Mouse (Mus musculus): ENCODE data around the gene Olfr1051. TPM values are rescaled to one million over a fixed set of nuclear protein-coding genes. Genes with fewer than 3 reads are reported as not detected.
"Not testable (repeated sequence)": the region's sequence is repeated elsewhere in the genome, so short reads cannot be mapped to it uniquely, and the experiment has no call there.

Olfr1051 gene
- polyA plus RNA-seq (2014; fragmentation: Nextera tagmentation; extraction: Ambion mirVana) = not detected in 2 replicates

GRCm38 (mm10) chr2:86278988-86279387, at the start of gene Olfr1051:
Olfr1051 (minus strand) TSS chr2:86279088.
- H3K9ac ChIP-seq (ENCODE audit: low read length); H3K4me3 ChIP-seq (ENCODE audit: low read depth, low read length); H3K4me1 ChIP-seq (ENCODE audit: control insufficient read depth, insufficient read depth, low read length); H3K9me3 ChIP-seq (ENCODE audit: control insufficient read depth, low read length); H3K4me2 ChIP-seq (ENCODE audit: low read depth); ATAC-seq (ENCODE audit: insufficient read depth, low FRiP score, low TSS enrichment); H3K27ac ChIP-seq (ENCODE audit: low read depth, low read length); DNase-seq (ENCODE audit: low spot score); H3K27me3 ChIP-seq (ENCODE audit: control insufficient read depth, insufficient read depth, low read length); H3K36me3 ChIP-seq (ENCODE audit: control insufficient read depth, insufficient read depth, low read length): not testable (repeated sequence)

- no peak within 1 kb of the TSS for H3K9ac ChIP-seq (ENCODE audit: low read length)
- H3K36me3 ChIP-seq (ENCODE audit: control insufficient read depth, insufficient read depth, low read length) = no peaks in the 10 kb centered on the region
- no peak within 1 kb of the TSS for H3K27ac ChIP-seq (ENCODE audit: low read depth, low read length)
- WGBS = 68% methylated on average over 3 of the region's 3 CpGs
- DNase-seq (ENCODE audit: low spot score) (no peak), ATAC-seq (ENCODE audit: insufficient read depth, low FRiP score, low TSS enrichment) (no peak)
- H3K4me3 ChIP-seq (ENCODE audit: low read depth, low read length) = no peak within 1 kb of the TSS
- H3K9me3 ChIP-seq (ENCODE audit: control insufficient read depth, low read length) = no peaks in the 10 kb centered on the region
- H3K4me1 ChIP-seq (ENCODE audit: control insufficient read depth, insufficient read depth, low read length) = no peaks in the 10 kb centered on the region
- no peak within 1 kb of the TSS for H3K4me2 ChIP-seq (ENCODE audit: low read depth)
- no peaks in the 10 kb centered on the region for H3K27me3 ChIP-seq (ENCODE audit: control insufficient read depth, insufficient read depth, low read length)
Observed at GRCm38 (mm10) chr2:86315184-86315583, 36.3 kb upstream of the Olfr1051 start, which contains the start of gene Olfr1053. Olfr1053 (minus strand) TSS chr2:86315284.

- no peak within 1 kb of the TSS for H3K4me3 ChIP-seq (ENCODE audit: low read depth, low read length)
- no peak within 1 kb of the TSS for H3K27ac ChIP-seq (ENCODE audit: low read depth, low read length)
- no peak for ATAC-seq (ENCODE audit: insufficient read depth, low FRiP score, low TSS enrichment)
- H3K27me3 ChIP-seq (ENCODE audit: control insufficient read depth, insufficient read depth, low read length) = no peaks in the 10 kb centered on the region
- H3K9me3 ChIP-seq (ENCODE audit: control insufficient read depth, low read length) = no peaks in the 10 kb centered on the region
- H3K4me2 ChIP-seq (ENCODE audit: low read depth) = no peak within 1 kb of the TSS
- no peak within 1 kb of the TSS for H3K9ac ChIP-seq (ENCODE audit: low read length)
- no peak for DNase-seq (ENCODE audit: low spot score)
- H3K4me1 ChIP-seq (ENCODE audit: control insufficient read depth, insufficient read depth, low read length) = no peaks in the 10 kb centered on the region
- no peaks in the 10 kb centered on the region for H3K36me3 ChIP-seq (ENCODE audit: control insufficient read depth, insufficient read depth, low read length)
Observed at GRCm38 (mm10) chr2:86292155-86292554, 13.3 kb upstream of the Olfr1051 start, which contains the start of gene Olfr1052. Olfr1052 (plus strand) TSS chr2:86292455.

- not testable (repeated sequence) for H3K36me3 ChIP-seq (ENCODE audit: control insufficient read depth, insufficient read depth, low read length); H3K4me1 ChIP-seq (ENCODE audit: control insufficient read depth, insufficient read depth, low read length); DNase-seq (ENCODE audit: low spot score); H3K9me3 ChIP-seq (ENCODE audit: control insufficient read depth, low read length); ATAC-seq (ENCODE audit: insufficient read depth, low FRiP score, low TSS enrichment); H3K9ac ChIP-seq (ENCODE audit: low read length); H3K4me3 ChIP-seq (ENCODE audit: low read depth, low read length); H3K27ac ChIP-seq (ENCODE audit: low read depth, low read length); H3K27me3 ChIP-seq (ENCODE audit: control insufficient read depth, insufficient read depth, low read length); H3K4me2 ChIP-seq (ENCODE audit: low read depth)
Observed at GRCm38 (mm10) chr2:86258228-86258627, 20.7 kb downstream of the Olfr1051 start, which contains the start of gene Olfr1049. Olfr1049 (minus strand) TSS chr2:86258328.

- ATAC-seq (ENCODE audit: insufficient read depth, low FRiP score, low TSS enrichment) (no peak), DNase-seq (ENCODE audit: low spot score) (no peak)
- H3K9ac ChIP-seq (ENCODE audit: low read length) = no peak within 1 kb of the TSS
- no peak within 1 kb of the TSS for H3K27ac ChIP-seq (ENCODE audit: low read depth, low read length)
- H3K36me3 ChIP-seq (ENCODE audit: control insufficient read depth, insufficient read depth, low read length) = no peaks in the 10 kb centered on the region
- H3K4me1 ChIP-seq (ENCODE audit: control insufficient read depth, insufficient read depth, low read length) = no peaks in the 10 kb centered on the region
- no peaks in the 10 kb centered on the region for H3K27me3 ChIP-seq (ENCODE audit: control insufficient read depth, insufficient read depth, low read length)
- no peak within 1 kb of the TSS for H3K4me3 ChIP-seq (ENCODE audit: low read depth, low read length)
- H3K4me2 ChIP-seq (ENCODE audit: low read depth) = no peak within 1 kb of the TSS
- H3K9me3 ChIP-seq (ENCODE audit: control insufficient read depth, low read length) = no peaks in the 10 kb centered on the region
Observed at GRCm38 (mm10) chr2:86240189-86240588, 38.7 kb downstream of the Olfr1051 start, which contains the start of gene Olfr1048. Olfr1048 (minus strand) TSS chr2:86240289.

GRCm38 (mm10) chr2:86231301-86231700, 47.6 kb downstream of the Olfr1051 start, which contains the start of gene Olfr1047:
Olfr1047 (minus strand) TSS chr2:86231401.
- no peaks in the 10 kb centered on the region for H3K36me3 ChIP-seq (ENCODE audit: control insufficient read depth, insufficient read depth, low read length)
- no peak within 1 kb of the TSS for H3K4me2 ChIP-seq (ENCODE audit: low read depth)
- ATAC-seq (ENCODE audit: insufficient read depth, low FRiP score, low TSS enrichment) = no peak
- no peak within 1 kb of the TSS for H3K4me3 ChIP-seq (ENCODE audit: low read depth, low read length)
- DNase-seq (ENCODE audit: low spot score) = no peak
- H3K9me3 ChIP-seq (ENCODE audit: control insufficient read depth, low read length) = no peaks in the 10 kb centered on the region
- no peak within 1 kb of the TSS for H3K9ac ChIP-seq (ENCODE audit: low read length)
- no peaks in the 10 kb centered on the region for H3K27me3 ChIP-seq (ENCODE audit: control insufficient read depth, insufficient read depth, low read length)
- H3K27ac ChIP-seq (ENCODE audit: low read depth, low read length) = no peak within 1 kb of the TSS
- 93% methylated on average over 1 of the region's 1 CpGs for WGBS
- H3K4me1 ChIP-seq (ENCODE audit: control insufficient read depth, insufficient read depth, low read length) = no peaks in the 10 kb centered on the region

Other genes with a start within 250 kb of the Olfr1051 start
- not detected in 2 replicates for gene Olfr1034, start 233.2 kb downstream of the Olfr1051 start, polyA plus RNA-seq (2014; fragmentation: Nextera tagmentation; extraction: Ambion mirVana)
- gene Olfr1036, start 205.1 kb downstream of the Olfr1051 start, polyA plus RNA-seq (2014; fragmentation: Nextera tagmentation; extraction: Ambion mirVana) = not detected in 2 replicates
- not detected in 2 replicates for gene Olfr1037, start 191.7 kb downstream of the Olfr1051 start, polyA plus RNA-seq (2014; fragmentation: Nextera tagmentation; extraction: Ambion mirVana)
- not detected in 2 replicates for gene Olfr1039, start 143.2 kb downstream of the Olfr1051 start, polyA plus RNA-seq (2014; fragmentation: Nextera tagmentation; extraction: Ambion mirVana)
- not detected in 2 replicates for gene Olfr1040, start 132.4 kb downstream of the Olfr1051 start, polyA plus RNA-seq (2014; fragmentation: Nextera tagmentation; extraction: Ambion mirVana)
- gene Olfr1042, start 117.2 kb downstream of the Olfr1051 start, polyA plus RNA-seq (2014; fragmentation: Nextera tagmentation; extraction: Ambion mirVana) = not detected in 2 replicates
- gene Olfr1043, start 111.6 kb downstream of the Olfr1051 start, polyA plus RNA-seq (2014; fragmentation: Nextera tagmentation; extraction: Ambion mirVana) = not detected in 2 replicates
- not detected in 2 replicates for gene Olfr1044, start 101.3 kb downstream of the Olfr1051 start, polyA plus RNA-seq (2014; fragmentation: Nextera tagmentation; extraction: Ambion mirVana)
- not detected in 2 replicates for gene Olfr52, start 93.4 kb downstream of the Olfr1051 start, polyA plus RNA-seq (2014; fragmentation: Nextera tagmentation; extraction: Ambion mirVana)
- not detected in 2 replicates for gene Olfr1045, start 76.1 kb downstream of the Olfr1051 start, polyA plus RNA-seq (2014; fragmentation: Nextera tagmentation; extraction: Ambion mirVana)
- not detected in 2 replicates for gene Olfr1046, start 59.8 kb downstream of the Olfr1051 start, polyA plus RNA-seq (2014; fragmentation: Nextera tagmentation; extraction: Ambion mirVana)
- gene Olfr1047, start 47.7 kb downstream of the Olfr1051 start, polyA plus RNA-seq (2014; fragmentation: Nextera tagmentation; extraction: Ambion mirVana) = not detected in 2 replicates
- gene Olfr1048, start 38.8 kb downstream of the Olfr1051 start, polyA plus RNA-seq (2014; fragmentation: Nextera tagmentation; extraction: Ambion mirVana) = not detected in 2 replicates
- gene Olfr1049, start 20.8 kb downstream of the Olfr1051 start, polyA plus RNA-seq (2014; fragmentation: Nextera tagmentation; extraction: Ambion mirVana) = not detected in 2 replicates
- not detected in 2 replicates for gene Olfr1052, start 13.4 kb upstream of the Olfr1051 start, polyA plus RNA-seq (2014; fragmentation: Nextera tagmentation; extraction: Ambion mirVana)
- gene Olfr1053, start 36.2 kb upstream of the Olfr1051 start, polyA plus RNA-seq (2014; fragmentation: Nextera tagmentation; extraction: Ambion mirVana) = not detected in 2 replicates
- not detected in 2 replicates for gene Olfr1054, start 56.3 kb upstream of the Olfr1051 start, polyA plus RNA-seq (2014; fragmentation: Nextera tagmentation; extraction: Ambion mirVana)
- gene Olfr1055, start 71.2 kb upstream of the Olfr1051 start, polyA plus RNA-seq (2014; fragmentation: Nextera tagmentation; extraction: Ambion mirVana) = not detected in 2 replicates
- not detected in 2 replicates for gene Olfr1056, start 83.4 kb upstream of the Olfr1051 start, polyA plus RNA-seq (2014; fragmentation: Nextera tagmentation; extraction: Ambion mirVana)
- not detected in 2 replicates for gene Olfr1057, start 99.3 kb upstream of the Olfr1051 start, polyA plus RNA-seq (2014; fragmentation: Nextera tagmentation; extraction: Ambion mirVana)
- gene Olfr1058, start 109.5 kb upstream of the Olfr1051 start, polyA plus RNA-seq (2014; fragmentation: Nextera tagmentation; extraction: Ambion mirVana) = not detected in 2 replicates
- not detected in 2 replicates for gene Olfr1061, start 135.0 kb upstream of the Olfr1051 start, polyA plus RNA-seq (2014; fragmentation: Nextera tagmentation; extraction: Ambion mirVana)
- gene Olfr1062, start 147.7 kb upstream of the Olfr1051 start, polyA plus RNA-seq (2014; fragmentation: Nextera tagmentation; extraction: Ambion mirVana) = not detected in 2 replicates
- gene Olfr1065, start 171.5 kb upstream of the Olfr1051 start, polyA plus RNA-seq (2014; fragmentation: Nextera tagmentation; extraction: Ambion mirVana) = not detected in 2 replicates
- gene Olfr1066, start 177.2 kb upstream of the Olfr1051 start, polyA plus RNA-seq (2014; fragmentation: Nextera tagmentation; extraction: Ambion mirVana) = not detected in 2 replicates
- gene Olfr228, start 208.3 kb upstream of the Olfr1051 start, polyA plus RNA-seq (2014; fragmentation: Nextera tagmentation; extraction: Ambion mirVana) = not detected in 2 replicates
- gene Olfr1076, start 229.4 kb upstream of the Olfr1051 start, polyA plus RNA-seq (2014; fragmentation: Nextera tagmentation; extraction: Ambion mirVana) = not detected in 2 replicates